Mouse (Mus musculus): ENCODE data around the gene Ralgds. TPM values are rescaled to one million over a fixed set of nuclear protein-coding genes. Genes with fewer than 3 reads are reported as not detected.

Ralgds gene
- polyA plus RNA-seq, 1 experiment from 2014 or later, result 70.8 TPM

DNA sequence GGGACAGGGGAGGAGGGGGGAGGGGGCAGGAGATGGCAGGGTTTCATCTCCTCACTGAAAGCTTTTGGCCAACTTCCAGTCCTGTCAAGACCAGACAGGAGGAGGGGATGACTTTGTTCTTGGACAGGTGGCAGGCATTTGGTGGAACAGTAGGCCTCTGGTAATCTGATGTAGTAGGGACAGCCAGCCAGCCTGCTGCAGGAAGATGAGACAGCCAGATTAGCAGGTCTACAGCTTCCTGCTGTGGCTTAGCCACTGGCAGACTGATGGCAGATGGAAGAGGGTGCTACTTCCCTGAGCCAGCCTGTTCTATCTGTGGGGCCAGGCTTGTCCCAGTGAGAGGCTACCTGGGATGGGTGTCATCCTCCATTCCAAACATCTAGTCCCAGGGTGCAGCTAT, 33.1 kb downstream of the Ralgds start:
- Histone ChIP-seq H3K9me3 (replicated peaks) (no peaks in the 10 kb centered on the region), H3K9ac (no peak overlapping the region), H3K4me2 (replicated peaks) (no peak overlapping the region), H3K36me3 (peaks cover 88% of the 10 kb centered on the region), H3K4me3 (replicated peaks) (no peak overlapping the region), H3K27me3 (no peaks in the 10 kb centered on the region), H3K27ac (replicated peaks) (no peak overlapping the region), H3K4me1 (no peaks in the 10 kb centered on the region)
- no peak for ATAC-seq (ENCODE audit: insufficient number of reproducible peaks, low FRiP score, low TSS enrichment, low read depth)

DNA sequence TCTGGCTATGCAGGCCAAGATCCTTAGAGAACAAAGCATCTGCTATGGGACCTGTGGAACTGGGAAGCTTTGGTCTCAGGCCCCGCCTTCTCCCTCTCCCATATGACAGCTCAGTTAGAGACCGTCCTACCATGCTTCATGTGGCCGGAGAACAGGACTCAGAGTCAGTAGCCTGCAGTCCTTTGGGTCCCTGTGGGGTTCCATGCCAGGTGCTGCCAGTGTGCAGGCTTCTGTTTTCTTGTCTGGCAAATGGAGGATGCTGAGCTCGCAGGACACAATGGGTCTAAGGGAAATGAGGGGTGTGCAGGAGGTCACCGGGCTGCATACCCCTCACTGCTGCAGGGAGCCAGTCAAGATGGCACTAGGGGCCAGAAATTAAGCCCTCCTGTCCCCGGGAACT, 33.6 kb downstream of the Ralgds start:
- no peak overlapping the region for H3K9ac ChIP-seq
- no peaks in the 10 kb centered on the region for H3K4me1 ChIP-seq
- ATAC-seq (ENCODE audit: insufficient number of reproducible peaks, low FRiP score, low TSS enrichment, low read depth), result no peak
- no peak overlapping the region for H3K4me2 ChIP-seq (replicated peaks)
- H3K27ac ChIP-seq (replicated peaks), result no peak overlapping the region
- H3K36me3 ChIP-seq, result peaks cover 94% of the 10 kb centered on the region
- 76% methylated on average over 6 of the region's 6 CpGs for WGBS
- no peaks in the 10 kb centered on the region for H3K9me3 ChIP-seq (replicated peaks)
- no peaks in the 10 kb centered on the region for H3K27me3 ChIP-seq
- H3K4me3 ChIP-seq (replicated peaks), result no peak overlapping the region

GRCm38 (mm10) chr2:28547237-28548172, 34.6 kb downstream of the Ralgds start:
- Histone ChIP-seq H3K27me3 (no peaks in the 10 kb centered on the region), H3K27ac (replicated peaks) (no peak overlapping the region), H3K36me3 (peaks cover 95% of the 10 kb centered on the region), H3K4me3 (replicated peaks) (no peak overlapping the region), H3K9ac (no peak overlapping the region), H3K4me1 (no peaks in the 10 kb centered on the region), H3K4me2 (replicated peaks) (no peak overlapping the region), H3K9me3 (replicated peaks) (no peaks in the 10 kb centered on the region)
- 52% methylated on average over 11 of the region's 11 CpGs for WGBS
- no peak for ATAC-seq (ENCODE audit: insufficient number of reproducible peaks, low FRiP score, low TSS enrichment, low read depth)

DNA sequence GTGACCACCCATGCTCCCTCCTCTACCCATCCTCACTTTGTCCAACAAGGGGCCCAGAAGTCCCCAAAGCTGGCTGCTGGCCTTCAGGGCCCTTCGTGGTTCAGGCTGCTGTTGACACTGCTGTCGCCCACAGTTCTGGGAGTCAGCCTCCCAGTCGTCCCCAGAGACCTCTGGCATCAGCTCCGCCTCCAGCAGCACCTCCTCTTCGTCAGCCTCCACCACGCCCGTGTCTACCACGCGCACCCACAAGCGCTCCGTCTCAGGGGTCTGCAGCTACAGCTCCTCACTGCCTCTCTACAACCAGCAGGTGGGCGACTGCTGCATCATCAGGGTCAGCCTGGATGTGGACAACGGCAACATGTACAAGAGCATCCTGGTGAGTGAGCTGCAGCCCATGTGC, 36.2 kb downstream of the Ralgds start:
- no peak overlapping the region for H3K4me2 ChIP-seq (replicated peaks)
- H3K27ac ChIP-seq (replicated peaks), result no peak overlapping the region
- H3K4me1 ChIP-seq, result no peaks in the 10 kb centered on the region
- peaks cover 96% of the 10 kb centered on the region for H3K36me3 ChIP-seq
- no peaks in the 10 kb centered on the region for H3K9me3 ChIP-seq (replicated peaks)
- no peak overlapping the region for H3K4me3 ChIP-seq (replicated peaks)
- WGBS, result 90% methylated on average over 13 of the region's 13 CpGs
- ATAC-seq (ENCODE audit: insufficient number of reproducible peaks, low FRiP score, low TSS enrichment, low read depth), result no peak
- no peaks in the 10 kb centered on the region for H3K27me3 ChIP-seq
- no peak overlapping the region for H3K9ac ChIP-seq

DNA sequence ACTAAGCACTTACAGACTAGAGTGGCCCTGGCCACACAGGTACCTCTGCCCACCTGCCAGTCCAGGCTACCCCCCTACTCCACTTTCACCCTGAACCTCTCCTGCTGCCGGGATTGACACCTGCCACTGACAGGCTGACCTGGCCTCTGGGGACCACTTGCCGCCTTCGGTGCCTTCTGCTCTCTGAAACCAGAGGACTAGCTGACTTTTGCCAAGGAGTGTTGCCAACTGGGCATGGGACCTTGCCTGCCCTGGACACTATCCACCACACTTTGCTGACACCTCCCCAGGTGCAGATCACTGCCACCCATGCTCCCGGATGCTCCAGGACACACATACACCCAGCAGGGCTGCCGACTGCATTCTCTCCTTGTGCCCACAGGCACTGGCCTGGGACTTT, 39.4 kb downstream of the Ralgds start:
- H3K36me3 ChIP-seq, result peaks cover 69% of the 10 kb centered on the region

DNA sequence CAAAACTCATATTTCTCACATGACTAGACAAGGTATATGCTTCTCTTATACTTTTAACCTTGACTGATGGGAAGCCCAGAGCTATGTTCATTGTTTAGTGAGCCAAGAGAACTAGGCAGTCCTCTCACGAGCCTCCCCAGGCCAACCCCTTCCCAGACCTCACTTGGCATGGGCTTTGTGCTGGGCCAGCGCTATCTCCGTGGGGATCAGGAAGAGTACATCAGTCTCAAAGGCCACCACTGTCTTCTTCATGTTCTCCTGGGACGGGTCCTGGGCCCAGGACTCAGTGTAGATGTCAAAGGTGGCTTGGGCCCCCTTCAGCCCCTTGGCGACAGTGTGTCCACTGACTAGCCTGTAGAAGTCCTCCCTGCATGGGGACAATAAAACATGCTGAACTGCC, 44.5 kb downstream of the Ralgds start:
- no peak overlapping the region for H3K4me3 ChIP-seq (replicated peaks)
- H3K9ac ChIP-seq, result no peak overlapping the region
- peaks cover 21% of the 10 kb centered on the region for H3K36me3 ChIP-seq
- no peaks in the 10 kb centered on the region for H3K9me3 ChIP-seq (replicated peaks)
- H3K27me3 ChIP-seq, result no peaks in the 10 kb centered on the region
- H3K4me1 ChIP-seq, result no peaks in the 10 kb centered on the region
- H3K27ac ChIP-seq (replicated peaks), result no peak overlapping the region
- 83% methylated on average over 5 of the region's 5 CpGs for WGBS
- no peak overlapping the region for H3K4me2 ChIP-seq (replicated peaks)
- ATAC-seq (ENCODE audit: insufficient number of reproducible peaks, low FRiP score, low TSS enrichment, low read depth), result no peak

More for the DNA sequence above, 39.4 kb downstream of the Ralgds start:
- no peaks in the 10 kb centered on the region for H3K9me3 ChIP-seq (replicated peaks)
- 85% methylated on average over 5 of the region's 5 CpGs for WGBS
- H3K4me3 ChIP-seq (replicated peaks), result no peak overlapping the region
- H3K4me1 ChIP-seq, result no peaks in the 10 kb centered on the region
- ATAC-seq (ENCODE audit: insufficient number of reproducible peaks, low FRiP score, low TSS enrichment, low read depth), result no peak
- H3K27ac ChIP-seq (replicated peaks), result no peak overlapping the region
- no peak overlapping the region for H3K9ac ChIP-seq
- no peaks in the 10 kb centered on the region for H3K27me3 ChIP-seq
- H3K4me2 ChIP-seq (replicated peaks), result no peak overlapping the region

DNA sequence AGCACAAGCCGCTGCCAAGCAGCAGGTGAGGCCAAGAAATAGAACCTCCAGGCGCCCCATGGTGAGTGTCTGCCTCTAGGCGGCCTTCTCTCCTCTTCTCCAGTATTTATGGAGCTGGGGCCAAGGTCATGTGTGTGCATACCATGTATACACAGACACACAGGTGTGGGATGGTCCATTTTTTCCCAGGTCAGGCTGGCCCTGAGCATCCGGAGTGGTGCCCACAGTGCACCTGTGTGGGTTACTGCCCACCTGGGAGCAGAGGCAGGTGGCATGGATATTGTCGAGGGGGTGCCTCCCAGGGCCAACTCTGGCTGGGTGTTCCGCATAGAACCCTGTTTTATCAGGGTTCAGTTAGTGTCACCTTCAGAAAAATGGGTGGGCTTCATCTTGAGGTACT, 50.4 kb downstream of the Ralgds start, which contains the start of gene Cel:
TSS of gene Cel (minus strand) at position 101 of the 400 bp plus-strand sequence.
- H3K4me3 ChIP-seq (replicated peaks), result no peak within 1 kb of the TSS
- no peaks in the 10 kb centered on the region for H3K27me3 ChIP-seq
- no peak within 1 kb of the TSS for H3K9ac ChIP-seq
- H3K4me1 ChIP-seq, result peaks cover 7% of the 10 kb centered on the region
- no peak for ATAC-seq (ENCODE audit: insufficient number of reproducible peaks, low FRiP score, low TSS enrichment, low read depth)
- H3K9me3 ChIP-seq (replicated peaks), result no peaks in the 10 kb centered on the region
- H3K27ac ChIP-seq (replicated peaks), result 0 out of 2 replicates have a peak within 1 kb of the TSS, but pooled peaks have one; percentile 11
- peaks cover 35% of the 10 kb centered on the region for H3K36me3 ChIP-seq
- 82% methylated on average over 6 of the region's 6 CpGs for WGBS
- H3K4me2 ChIP-seq (replicated peaks), result no peak within 1 kb of the TSS

GRCm38 (mm10) chr2:28563830-28564229, 50.9 kb downstream of the Ralgds start:
- ATAC-seq (ENCODE audit: insufficient number of reproducible peaks, low FRiP score, low TSS enrichment, low read depth), result no peak
- H3K4me2 ChIP-seq (replicated peaks), result no peak overlapping the region
- H3K4me3 ChIP-seq (replicated peaks), result no peak overlapping the region
- no peaks in the 10 kb centered on the region for H3K9me3 ChIP-seq (replicated peaks)
- H3K27me3 ChIP-seq, result no peaks in the 10 kb centered on the region
- peaks cover 9% of the 10 kb centered on the region for H3K4me1 ChIP-seq
- H3K36me3 ChIP-seq, result peaks cover 39% of the 10 kb centered on the region
- H3K9ac ChIP-seq, result no peak overlapping the region
- H3K27ac ChIP-seq (replicated peaks), result no peak overlapping the region

GRCm38 (mm10) chr2:28564380-28564779, 51.5 kb downstream of the Ralgds start:
- no peak overlapping the region for H3K27ac ChIP-seq (replicated peaks)
- H3K36me3 ChIP-seq, result peaks cover 44% of the 10 kb centered on the region
- no peak overlapping the region for H3K9ac ChIP-seq
- H3K27me3 ChIP-seq, result no peaks in the 10 kb centered on the region
- 87% methylated on average over 4 of the region's 4 CpGs for WGBS
- H3K9me3 ChIP-seq (replicated peaks), result no peaks in the 10 kb centered on the region
- H3K4me2 ChIP-seq (replicated peaks), result no peak overlapping the region
- ATAC-seq (ENCODE audit: insufficient number of reproducible peaks, low FRiP score, low TSS enrichment, low read depth), result no peak
- H3K4me1 ChIP-seq, result peaks cover 15% of the 10 kb centered on the region
- no peak overlapping the region for H3K4me3 ChIP-seq (replicated peaks)

DNA sequence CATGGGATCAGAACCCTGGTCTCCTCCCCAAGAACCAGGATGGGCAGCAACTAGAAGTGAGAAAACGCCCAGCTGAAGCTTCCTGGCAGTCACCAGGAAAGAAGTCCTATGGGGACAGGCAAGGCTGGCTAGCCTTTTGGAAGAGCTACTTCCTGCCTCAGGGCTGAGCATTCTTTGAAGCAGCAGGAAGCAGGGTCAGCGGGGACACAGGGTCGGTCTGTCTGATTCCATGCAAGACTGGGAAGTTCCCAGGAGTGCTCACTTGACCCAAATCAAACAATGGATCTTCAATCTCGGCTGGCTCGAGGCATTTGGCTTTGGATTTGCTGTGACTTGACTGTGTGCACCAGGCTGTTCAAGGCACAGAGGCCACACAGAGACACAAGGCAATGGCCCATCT, 53.6 kb downstream of the Ralgds start:
- Histone ChIP-seq H3K27me3 (no peaks in the 10 kb centered on the region), H3K36me3 (peaks cover 63% of the 10 kb centered on the region), H3K4me1 (peaks cover 23% of the 10 kb centered on the region), H3K9ac (no peak overlapping the region), H3K4me3 (replicated peaks) (no peak overlapping the region), H3K27ac (replicated peaks) (no peak overlapping the region), H3K4me2 (replicated peaks) (no peak overlapping the region), H3K9me3 (replicated peaks) (no peaks in the 10 kb centered on the region)
- 43% methylated on average over 5 of the region's 5 CpGs for WGBS
- no peak for ATAC-seq (ENCODE audit: insufficient number of reproducible peaks, low FRiP score, low TSS enrichment, low read depth)

DNA sequence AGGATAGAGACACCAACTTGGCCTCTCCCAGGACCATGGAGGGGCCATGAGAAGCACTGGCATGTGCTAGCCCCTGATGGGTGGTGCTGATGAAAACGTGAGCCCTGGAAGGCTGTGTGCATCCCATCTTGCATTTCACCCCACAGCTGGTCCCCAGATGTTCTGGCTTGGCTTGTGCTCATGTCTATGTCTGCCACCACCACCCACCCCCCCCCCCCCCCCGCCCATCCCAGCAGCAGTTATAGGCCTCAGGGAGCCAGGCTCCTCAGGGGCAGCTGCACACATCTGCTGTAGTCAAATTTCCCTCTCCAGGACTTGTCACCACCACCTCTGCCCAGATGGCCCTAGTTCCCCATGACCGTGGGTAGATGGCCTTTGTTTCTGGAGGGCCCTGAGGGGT, 57.0 kb downstream of the Ralgds start:
- no peak overlapping the region for H3K4me3 ChIP-seq (replicated peaks)
- peak overlapping the region; percentile 51; the same call in 1 of the 2 replicates for H3K27ac ChIP-seq (replicated peaks)
- H3K4me1 ChIP-seq, result peaks cover 16% of the 10 kb centered on the region; the same call in 1 of the 2 replicates
- ATAC-seq (ENCODE audit: insufficient number of reproducible peaks, low FRiP score, low TSS enrichment, low read depth), result peak; percentile 73
- no peak overlapping the region for H3K4me2 ChIP-seq (replicated peaks)
- no peak overlapping the region for H3K9ac ChIP-seq
- WGBS, result 49% methylated on average over 2 of the region's 3 CpGs
- H3K9me3 ChIP-seq (replicated peaks), result no peaks in the 10 kb centered on the region
- peaks cover 93% of the 10 kb centered on the region for H3K36me3 ChIP-seq
- H3K27me3 ChIP-seq, result no peaks in the 10 kb centered on the region

DNA sequence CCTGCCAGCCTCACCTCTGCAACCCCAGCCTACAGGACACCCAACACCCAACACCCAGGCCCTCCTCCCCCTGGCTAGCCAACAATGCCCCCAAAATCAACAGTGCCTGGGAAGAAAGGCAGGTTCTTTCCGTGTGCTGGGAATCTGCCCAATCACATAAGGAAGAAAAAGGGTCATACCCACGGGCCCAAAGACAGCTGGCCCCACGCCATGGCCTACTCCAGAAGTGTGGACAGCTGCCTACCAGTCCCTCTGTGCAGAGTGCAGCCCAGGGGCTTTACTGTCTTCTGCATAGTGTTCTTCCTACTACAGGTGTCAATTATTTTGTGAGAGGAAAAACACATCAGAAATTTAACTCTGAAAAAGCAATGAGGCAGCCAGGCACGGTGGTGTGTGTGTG, 62.4 kb downstream of the Ralgds start:
- Histone ChIP-seq H3K9me3 (replicated peaks) (no peaks in the 10 kb centered on the region), H3K4me3 (replicated peaks) (no peak overlapping the region), H3K27ac (replicated peaks) (no peak overlapping the region), H3K36me3 (peaks cover 89% of the 10 kb centered on the region), H3K27me3 (no peaks in the 10 kb centered on the region), H3K4me2 (replicated peaks) (no peak overlapping the region), H3K4me1 (peaks cover 17% of the 10 kb centered on the region), H3K9ac (no peak overlapping the region)
- no peak for ATAC-seq (ENCODE audit: insufficient number of reproducible peaks, low FRiP score, low TSS enrichment, low read depth)
- 65% methylated on average over 4 of the region's 4 CpGs for WGBS
